Mouse (Mus musculus): Measurements from ENCODE around the gene Napa. TPM values are rescaled to one million over a fixed set of nuclear protein-coding genes. Genes with fewer than 3 reads are reported as not detected.

The Napa gene
- 100 to 1,000 TPM; 106 to 109 TPM for total RNA-seq (2021)
- long read RNA-seq, experiment 1, transcript Napa-201 (11 exons, 2,517 nt), result major isoform, 210 of 265 reads
- long read RNA-seq, experiment 1, partial matches to known transcripts, result 34 of 265 reads
- long read RNA-seq, experiment 1, other reads (novel, unspliced or antisense), result 17 of 265 reads
- long read RNA-seq, experiment 2, transcript Napa-201 (11 exons, 2,517 nt), result major isoform, 149 of 175 reads
- long read RNA-seq, experiment 2, partial matches to known transcripts, result 4 of 175 reads
- long read RNA-seq, experiment 2, other reads (novel, unspliced or antisense), result 21 of 175 reads

GRCm38 (mm10) chr7:16098021-16099017, at the start of gene Napa:
Napa (plus strand) TSS chr7:16098458.
- peak; percentile 99 for DNase-seq

GRCm38 (mm10) chr7:16048675-16049575, 49.3 kb upstream of the Napa start:
- peak; percentile 47 for DNase-seq

GRCm38 (mm10) chr7:16049576-16049915, 48.7 kb upstream of the Napa start:
- no peak for DNase-seq

- no peak for DNase-seq
These were observed 47.7 kb upstream of the Napa start for GRCm38 (mm10) chr7:16050600-16050999.

- DNase-seq, result peak; percentile 83
These were observed 46.2 kb upstream of the Napa start for GRCm38 (mm10) chr7:16051883-16052595.

- peak; percentile 97 for DNase-seq
These were observed 45.6 kb upstream of the Napa start for GRCm38 (mm10) chr7:16052684-16053083.

GRCm38 (mm10) chr7:16053105-16053504, 45.2 kb upstream of the Napa start:
- DNase-seq, result no peak

- no peak for DNase-seq
These were observed 43.3 kb upstream of the Napa start for GRCm38 (mm10) chr7:16054966-16055365.

GRCm38 (mm10) chr7:16055665-16056064, 42.6 kb upstream of the Napa start:
- DNase-seq, result no peak

GRCm38 (mm10) chr7:16056459-16057135, 41.7 kb upstream of the Napa start:
- peak; percentile 63 for DNase-seq

- DNase-seq, result no peak
These were observed 41.1 kb upstream of the Napa start for GRCm38 (mm10) chr7:16057136-16057534.

GRCm38 (mm10) chr7:16061219-16062098, 36.8 kb upstream of the Napa start, which contains the start of gene Zfp541:
Zfp541 (plus strand) TSS chr7:16061814.
- DNase-seq, result no peak

- no peak for DNase-seq
These were observed 36.2 kb upstream of the Napa start for GRCm38 (mm10) chr7:16062099-16062420.

- DNase-seq, result no peak
These were observed 34.8 kb upstream of the Napa start for GRCm38 (mm10) chr7:16063490-16063889.

GRCm38 (mm10) chr7:16070846-16071245, 27.4 kb upstream of the Napa start:
- DNase-seq, result no peak

GRCm38 (mm10) chr7:16071906-16072305, 26.4 kb upstream of the Napa start:
- DNase-seq, result no peak

GRCm38 (mm10) chr7:16079947-16080346, 18.3 kb upstream of the Napa start:
- no peak for DNase-seq

- DNase-seq, result no peak
These were observed 17.7 kb upstream of the Napa start for GRCm38 (mm10) chr7:16080581-16080980.

- no peak for DNase-seq
These were observed 14.9 kb upstream of the Napa start for GRCm38 (mm10) chr7:16083361-16083760.

- no peak for DNase-seq
These were observed 10.7 kb upstream of the Napa start for GRCm38 (mm10) chr7:16087587-16087986.

Measured in adrenal gland, postnatal 10 days (tissue).